Mouse (Mus musculus): Measurements from ENCODE around the gene Clybl.

Clybl gene

GRCm38 (mm10) chr14:122296399-122296798 is 114.9 kb downstream of the Clybl start:
- H3K36me3 ChIP-seq (ENCODE audit: control insufficient read depth, insufficient read depth, low read length, poor library complexity, severe bottlenecking) = no peaks in the 10 kb centered on the region
- no peak for DNase-seq (ENCODE audit: low read depth, low spot score)

DNA sequence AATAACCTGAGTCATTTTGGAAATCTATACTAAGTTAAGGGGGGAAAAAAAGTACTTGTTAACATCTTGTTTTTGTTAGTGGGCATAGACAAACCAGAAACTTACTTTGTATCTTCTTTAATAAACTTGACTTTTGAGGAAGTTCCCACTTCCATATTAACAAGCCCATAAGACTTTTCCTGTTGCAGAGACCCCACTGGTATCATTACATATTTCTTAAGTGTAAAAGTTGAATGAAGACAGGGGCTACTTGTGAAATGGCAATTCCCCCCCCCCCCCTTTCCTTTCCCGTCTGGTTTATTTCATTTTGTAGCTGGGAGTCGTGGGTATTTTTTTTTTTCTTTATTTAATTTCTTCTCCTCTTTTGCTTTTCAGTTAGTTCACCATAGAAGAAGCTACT is 115.4 kb downstream of the Clybl start:
- no peak for DNase-seq (ENCODE audit: low read depth, low spot score)
- Histone ChIP-seq H3K36me3 (ENCODE audit: control insufficient read depth, insufficient read depth, low read length, poor library complexity, severe bottlenecking) (no peaks in the 10 kb centered on the region), H3K27me3 (ENCODE audit: control insufficient read depth, insufficient read depth, low read length, poor library complexity, severe bottlenecking) (no peaks in the 10 kb centered on the region)

More at GRCm38 (mm10) chr14:122296399-122296798, 114.9 kb downstream of the Clybl start:
- no peaks in the 10 kb centered on the region for H3K27me3 ChIP-seq (ENCODE audit: control insufficient read depth, insufficient read depth, low read length, poor library complexity, severe bottlenecking)

DNA sequence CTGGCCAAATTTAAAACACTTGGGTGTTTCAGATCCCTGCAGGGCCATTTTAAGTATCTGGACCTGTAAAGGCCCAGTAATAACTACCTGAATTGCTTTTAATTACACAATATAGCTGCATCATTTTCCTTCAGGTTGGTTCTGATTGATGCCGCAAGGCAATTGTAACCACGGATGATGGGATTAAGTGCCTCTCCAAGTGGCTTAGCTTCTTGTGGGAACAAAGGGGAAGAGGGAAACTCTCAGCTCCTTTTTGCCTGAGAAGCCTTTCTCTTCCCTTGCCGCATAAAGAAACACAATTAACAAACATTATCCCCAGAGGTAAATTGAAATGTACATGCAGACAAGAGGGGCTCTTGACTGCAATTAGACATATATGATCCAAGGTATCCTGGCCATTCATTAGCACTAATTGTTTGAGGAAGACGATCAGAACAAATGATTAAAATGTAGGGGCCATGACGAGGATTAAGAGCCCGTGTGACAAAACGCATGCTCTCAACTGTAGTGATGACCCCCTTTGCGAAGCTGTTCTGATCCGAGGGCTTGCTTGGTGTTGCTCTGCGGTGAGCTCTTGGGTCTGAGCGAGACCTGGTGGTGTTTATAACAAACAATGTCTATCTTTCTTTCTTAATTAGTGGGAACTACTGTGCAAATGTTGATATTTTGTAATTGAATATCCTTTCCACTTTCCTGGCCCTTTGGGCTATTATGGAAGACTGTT is 116.0 kb downstream of the Clybl start:
- Histone ChIP-seq H3K27me3 (ENCODE audit: control insufficient read depth, insufficient read depth, low read length, poor library complexity, severe bottlenecking) (no peaks in the 10 kb centered on the region), H3K36me3 (ENCODE audit: control insufficient read depth, insufficient read depth, low read length, poor library complexity, severe bottlenecking) (no peaks in the 10 kb centered on the region)
- DNase-seq (ENCODE audit: low read depth, low spot score) = no peak

DNA sequence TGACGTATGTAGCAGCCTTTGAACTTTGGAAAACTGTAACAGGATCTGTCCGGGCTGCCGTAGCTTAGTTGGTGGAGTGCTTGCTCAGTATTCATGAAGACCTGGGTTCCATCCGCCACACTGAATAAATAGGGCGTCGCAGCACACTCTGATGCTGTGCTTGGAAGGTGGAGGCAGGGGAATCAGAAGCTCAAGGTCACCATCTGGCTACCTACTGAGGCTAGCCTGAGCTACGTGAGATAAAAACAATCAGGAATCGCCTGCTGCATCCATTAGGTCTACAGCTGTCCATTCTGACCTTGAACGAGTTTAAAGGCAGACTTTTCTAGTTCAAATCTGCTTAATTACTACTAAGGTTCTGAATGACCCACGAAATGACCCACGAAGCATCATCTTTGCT is 118.8 kb downstream of the Clybl start:
- Histone ChIP-seq H3K27me3 (ENCODE audit: control insufficient read depth, insufficient read depth, low read length, poor library complexity, severe bottlenecking) (no peaks in the 10 kb centered on the region), H3K36me3 (ENCODE audit: control insufficient read depth, insufficient read depth, low read length, poor library complexity, severe bottlenecking) (no peaks in the 10 kb centered on the region)
- DNase-seq (ENCODE audit: low read depth, low spot score) = no peak

- H3K36me3 ChIP-seq (ENCODE audit: control insufficient read depth, insufficient read depth, low read length, poor library complexity, severe bottlenecking) = no peaks in the 10 kb centered on the region
- no peak for DNase-seq (ENCODE audit: low read depth, low spot score)
- H3K27me3 ChIP-seq (ENCODE audit: control insufficient read depth, insufficient read depth, low read length, poor library complexity, severe bottlenecking) = no peaks in the 10 kb centered on the region
Measured at GRCm38 (mm10) chr14:122303821-122304220, 122.3 kb downstream of the Clybl start.

GRCm38 (mm10) chr14:122305132-122305531 is 123.6 kb downstream of the Clybl start:
- no peaks in the 10 kb centered on the region for H3K27me3 ChIP-seq (ENCODE audit: control insufficient read depth, insufficient read depth, low read length, poor library complexity, severe bottlenecking)
- no peak for DNase-seq (ENCODE audit: low read depth, low spot score)

GRCm38 (mm10) chr14:122312415-122312814 is 130.9 kb downstream of the Clybl start:
- H3K27me3 ChIP-seq (ENCODE audit: control insufficient read depth, insufficient read depth, low read length, poor library complexity, severe bottlenecking) = no peaks in the 10 kb centered on the region
- H3K36me3 ChIP-seq (ENCODE audit: control insufficient read depth, insufficient read depth, low read length, poor library complexity, severe bottlenecking) = no peaks in the 10 kb centered on the region
- DNase-seq (ENCODE audit: low read depth, low spot score) = no peak

More at GRCm38 (mm10) chr14:122305132-122305531, 123.6 kb downstream of the Clybl start:
- no peaks in the 10 kb centered on the region for H3K36me3 ChIP-seq (ENCODE audit: control insufficient read depth, insufficient read depth, low read length, poor library complexity, severe bottlenecking)

- Histone ChIP-seq H3K27me3 (ENCODE audit: control insufficient read depth, insufficient read depth, low read length, poor library complexity, severe bottlenecking) (no peaks in the 10 kb centered on the region), H3K36me3 (ENCODE audit: control insufficient read depth, insufficient read depth, low read length, poor library complexity, severe bottlenecking) (no peaks in the 10 kb centered on the region)
Measured at GRCm38 (mm10) chr14:122313328-122313727, 131.8 kb downstream of the Clybl start.

GRCm38 (mm10) chr14:122315743-122316142 is 134.2 kb downstream of the Clybl start:
- no peaks in the 10 kb centered on the region for H3K36me3 ChIP-seq (ENCODE audit: control insufficient read depth, insufficient read depth, low read length, poor library complexity, severe bottlenecking)
- no peak for DNase-seq (ENCODE audit: low read depth, low spot score)

More at GRCm38 (mm10) chr14:122313328-122313727, 131.8 kb downstream of the Clybl start:
- DNase-seq (ENCODE audit: low read depth, low spot score) = no peak

DNA sequence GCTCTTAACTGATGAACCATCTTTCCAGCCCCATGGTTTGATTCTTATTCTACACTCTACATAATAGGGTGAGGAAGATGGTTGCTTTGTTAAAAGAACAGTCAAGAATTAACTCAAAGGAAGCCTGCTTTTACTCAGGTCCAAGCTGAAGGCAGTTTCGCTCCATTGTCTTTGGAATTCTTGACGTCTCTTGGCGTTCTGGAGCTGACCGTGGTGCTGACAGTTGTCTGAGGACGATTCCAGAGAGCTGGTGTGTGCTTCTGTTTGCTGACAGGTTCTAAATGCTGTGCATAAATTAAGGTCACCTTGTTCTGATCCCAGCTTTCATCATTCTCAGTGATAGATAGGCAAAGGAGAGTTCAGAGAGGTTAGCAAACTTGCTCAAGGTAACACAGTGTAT is 140.6 kb downstream of the Clybl start:
- Histone ChIP-seq H3K36me3 (ENCODE audit: control insufficient read depth, insufficient read depth, low read length, poor library complexity, severe bottlenecking) (no peaks in the 10 kb centered on the region), H3K27me3 (ENCODE audit: control insufficient read depth, insufficient read depth, low read length, poor library complexity, severe bottlenecking) (no peaks in the 10 kb centered on the region)
- no peak for DNase-seq (ENCODE audit: low read depth, low spot score)

More at GRCm38 (mm10) chr14:122315743-122316142, 134.2 kb downstream of the Clybl start:
- H3K27me3 ChIP-seq (ENCODE audit: control insufficient read depth, insufficient read depth, low read length, poor library complexity, severe bottlenecking) = no peaks in the 10 kb centered on the region

GRCm38 (mm10) chr14:122323838-122324458 is 142.4 kb downstream of the Clybl start:
- no peak for DNase-seq (ENCODE audit: low read depth, low spot score)
- H3K36me3 ChIP-seq (ENCODE audit: control insufficient read depth, insufficient read depth, low read length, poor library complexity, severe bottlenecking) = no peaks in the 10 kb centered on the region
- H3K27me3 ChIP-seq (ENCODE audit: control insufficient read depth, insufficient read depth, low read length, poor library complexity, severe bottlenecking) = no peaks in the 10 kb centered on the region

GRCm38 (mm10) chr14:122330136-122330535 is 148.6 kb downstream of the Clybl start:
- Histone ChIP-seq H3K27me3 (ENCODE audit: control insufficient read depth, insufficient read depth, low read length, poor library complexity, severe bottlenecking) (no peaks in the 10 kb centered on the region), H3K36me3 (ENCODE audit: control insufficient read depth, insufficient read depth, low read length, poor library complexity, severe bottlenecking) (no peaks in the 10 kb centered on the region)
- DNase-seq (ENCODE audit: low read depth, low spot score) = no peak

GRCm38 (mm10) chr14:122330716-122331115 is 149.2 kb downstream of the Clybl start:
- H3K36me3 ChIP-seq (ENCODE audit: control insufficient read depth, insufficient read depth, low read length, poor library complexity, severe bottlenecking) = no peaks in the 10 kb centered on the region
- no peaks in the 10 kb centered on the region for H3K27me3 ChIP-seq (ENCODE audit: control insufficient read depth, insufficient read depth, low read length, poor library complexity, severe bottlenecking)
- no peak for DNase-seq (ENCODE audit: low read depth, low spot score)

- no peaks in the 10 kb centered on the region for H3K36me3 ChIP-seq (ENCODE audit: control insufficient read depth, insufficient read depth, low read length, poor library complexity, severe bottlenecking)
- H3K27me3 ChIP-seq (ENCODE audit: control insufficient read depth, insufficient read depth, low read length, poor library complexity, severe bottlenecking) = no peaks in the 10 kb centered on the region
- DNase-seq (ENCODE audit: low read depth, low spot score) = no peak
Measured at GRCm38 (mm10) chr14:122331635-122332460, 150.3 kb downstream of the Clybl start.

DNA sequence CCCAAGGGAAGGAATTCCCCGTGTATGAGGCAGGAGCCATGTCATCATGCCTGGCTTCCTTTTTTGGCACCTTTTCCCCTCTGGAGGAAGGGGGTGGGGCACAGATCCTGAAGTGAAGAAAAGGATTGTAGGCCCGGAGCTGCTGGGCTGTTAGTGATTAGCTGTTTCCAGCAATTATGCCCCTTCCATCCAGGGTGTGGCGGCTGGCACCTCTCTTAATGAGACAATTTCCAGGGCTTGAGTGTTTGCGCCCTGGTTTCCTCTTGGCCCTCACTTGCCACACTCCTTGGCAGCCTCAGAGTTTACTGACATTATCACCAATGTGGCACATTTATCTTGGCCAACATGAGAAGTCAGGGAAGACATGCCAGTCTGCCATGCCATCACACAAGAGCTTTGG is 155.5 kb downstream of the Clybl start:
- Histone ChIP-seq H3K36me3 (ENCODE audit: control insufficient read depth, insufficient read depth, low read length, poor library complexity, severe bottlenecking) (no peaks in the 10 kb centered on the region), H3K27me3 (ENCODE audit: control insufficient read depth, insufficient read depth, low read length, poor library complexity, severe bottlenecking) (no peaks in the 10 kb centered on the region)
- no peak for DNase-seq (ENCODE audit: low read depth, low spot score)
